Mouse (Mus musculus): Measurements from ENCODE around the gene 4933411K16Rik. TPM values are rescaled to one million over a fixed set of nuclear protein-coding genes. Genes with fewer than 3 reads are reported as not detected.

4933411K16Rik gene
- polyA plus RNA-seq (2014; fragmentation: Nextera tagmentation; extraction: Ambion mirVana): not detected in 2 replicates

- DNase-seq (ENCODE audit: low spot score) (no peak), ATAC-seq (ENCODE audit: insufficient read depth, low FRiP score, low TSS enrichment) (no peak)
- Histone ChIP-seq H3K4me1 (ENCODE audit: control insufficient read depth, insufficient read depth, low read length) (no peaks in the 10 kb centered on the region), H3K4me2 (ENCODE audit: low read depth) (no peak within 1 kb of the TSS), H3K9ac (ENCODE audit: low read length) (no peak within 1 kb of the TSS), H3K27ac (ENCODE audit: low read depth, low read length) (no peak within 1 kb of the TSS), H3K9me3 (ENCODE audit: control insufficient read depth, low read length) (no peaks in the 10 kb centered on the region), H3K4me3 (ENCODE audit: low read depth, low read length) (no peak within 1 kb of the TSS), H3K27me3 (ENCODE audit: control insufficient read depth, insufficient read depth, low read length) (no peaks in the 10 kb centered on the region), H3K36me3 (ENCODE audit: control insufficient read depth, insufficient read depth, low read length) (no peaks in the 10 kb centered on the region)
- WGBS: 80% methylated on average over 4 of the region's 4 CpGs
Measured at GRCm38 (mm10) chr19:42051948-42052347, at the start of gene 4933411K16Rik. TSS of gene 4933411K16Rik (plus strand) at chr19:42052248.

- Histone ChIP-seq H3K4me3 (ENCODE audit: low read depth, low read length) (no peak overlapping the region), H3K9me3 (ENCODE audit: control insufficient read depth, low read length) (no peaks in the 10 kb centered on the region), H3K4me1 (ENCODE audit: control insufficient read depth, insufficient read depth, low read length) (no peaks in the 10 kb centered on the region), H3K9ac (ENCODE audit: low read length) (no peak overlapping the region), H3K36me3 (ENCODE audit: control insufficient read depth, insufficient read depth, low read length) (no peaks in the 10 kb centered on the region), H3K4me2 (ENCODE audit: low read depth) (no peak overlapping the region), H3K27ac (ENCODE audit: low read depth, low read length) (no peak overlapping the region), H3K27me3 (ENCODE audit: control insufficient read depth, insufficient read depth, low read length) (no peaks in the 10 kb centered on the region)
- DNase-seq (ENCODE audit: low spot score) (no peak), ATAC-seq (ENCODE audit: insufficient read depth, low FRiP score, low TSS enrichment) (no peak)
- 84% methylated on average over 6 of the region's 6 CpGs for WGBS
Measured at GRCm38 (mm10) chr19:42004258-42004657, 47.8 kb upstream of the 4933411K16Rik start.

GRCm38 (mm10) chr19:42005616-42006015, 46.4 kb upstream of the 4933411K16Rik start:
- 79% methylated on average over 3 of the region's 3 CpGs for WGBS
- Histone ChIP-seq H3K4me3 (ENCODE audit: low read depth, low read length) (no peak overlapping the region), H3K9ac (ENCODE audit: low read length) (no peak overlapping the region), H3K4me2 (ENCODE audit: low read depth) (no peak overlapping the region), H3K27ac (ENCODE audit: low read depth, low read length) (no peak overlapping the region), H3K4me1 (ENCODE audit: control insufficient read depth, insufficient read depth, low read length) (no peaks in the 10 kb centered on the region), H3K9me3 (ENCODE audit: control insufficient read depth, low read length) (no peaks in the 10 kb centered on the region), H3K36me3 (ENCODE audit: control insufficient read depth, insufficient read depth, low read length) (no peaks in the 10 kb centered on the region), H3K27me3 (ENCODE audit: control insufficient read depth, insufficient read depth, low read length) (no peaks in the 10 kb centered on the region)
- ATAC-seq (ENCODE audit: insufficient read depth, low FRiP score, low TSS enrichment): no peak
- no peak for DNase-seq (ENCODE audit: low spot score)

- ATAC-seq (ENCODE audit: insufficient read depth, low FRiP score, low TSS enrichment) (no peak), DNase-seq (ENCODE audit: low spot score) (no peak)
- WGBS: 69% methylated on average over 8 of the region's 8 CpGs
- no peak overlapping the region for H3K9ac ChIP-seq (ENCODE audit: low read length)
- H3K27ac ChIP-seq (ENCODE audit: low read depth, low read length): no peak overlapping the region
- no peak overlapping the region for H3K4me3 ChIP-seq (ENCODE audit: low read depth, low read length)
- H3K36me3 ChIP-seq (ENCODE audit: control insufficient read depth, insufficient read depth, low read length): no peaks in the 10 kb centered on the region
- H3K4me2 ChIP-seq (ENCODE audit: low read depth): no peak overlapping the region
- H3K9me3 ChIP-seq (ENCODE audit: control insufficient read depth, low read length): no peaks in the 10 kb centered on the region
- no peaks in the 10 kb centered on the region for H3K27me3 ChIP-seq (ENCODE audit: control insufficient read depth, insufficient read depth, low read length)
- no peaks in the 10 kb centered on the region for H3K4me1 ChIP-seq (ENCODE audit: control insufficient read depth, insufficient read depth, low read length)
Measured at GRCm38 (mm10) chr19:42006568-42006967, 45.5 kb upstream of the 4933411K16Rik start.

- 60% methylated on average over 3 of the region's 3 CpGs for WGBS
- no peaks in the 10 kb centered on the region for H3K36me3 ChIP-seq (ENCODE audit: control insufficient read depth, insufficient read depth, low read length)
- no peak overlapping the region for H3K4me2 ChIP-seq (ENCODE audit: low read depth)
- no peaks in the 10 kb centered on the region for H3K4me1 ChIP-seq (ENCODE audit: control insufficient read depth, insufficient read depth, low read length)
- H3K4me3 ChIP-seq (ENCODE audit: low read depth, low read length): no peak overlapping the region
- no peak overlapping the region for H3K27ac ChIP-seq (ENCODE audit: low read depth, low read length)
- no peaks in the 10 kb centered on the region for H3K9me3 ChIP-seq (ENCODE audit: control insufficient read depth, low read length)
- DNase-seq (ENCODE audit: low spot score) (no peak), ATAC-seq (ENCODE audit: insufficient read depth, low FRiP score, low TSS enrichment) (no peak)
- no peaks in the 10 kb centered on the region for H3K27me3 ChIP-seq (ENCODE audit: control insufficient read depth, insufficient read depth, low read length)
- H3K9ac ChIP-seq (ENCODE audit: low read length): no peak overlapping the region
Measured at GRCm38 (mm10) chr19:42008586-42008985, 43.5 kb upstream of the 4933411K16Rik start.

GRCm38 (mm10) chr19:42009067-42009466, 43.0 kb upstream of the 4933411K16Rik start:
- no peaks in the 10 kb centered on the region for H3K9me3 ChIP-seq (ENCODE audit: control insufficient read depth, low read length)
- no peaks in the 10 kb centered on the region for H3K27me3 ChIP-seq (ENCODE audit: control insufficient read depth, insufficient read depth, low read length)
- ATAC-seq (ENCODE audit: insufficient read depth, low FRiP score, low TSS enrichment): no peak
- 65% methylated on average over 7 of the region's 7 CpGs for WGBS
- no peak overlapping the region for H3K9ac ChIP-seq (ENCODE audit: low read length)
- no peak overlapping the region for H3K4me2 ChIP-seq (ENCODE audit: low read depth)
- no peak overlapping the region for H3K27ac ChIP-seq (ENCODE audit: low read depth, low read length)
- no peak overlapping the region for H3K4me3 ChIP-seq (ENCODE audit: low read depth, low read length)
- H3K4me1 ChIP-seq (ENCODE audit: control insufficient read depth, insufficient read depth, low read length): no peaks in the 10 kb centered on the region
- H3K36me3 ChIP-seq (ENCODE audit: control insufficient read depth, insufficient read depth, low read length): no peaks in the 10 kb centered on the region
- DNase-seq (ENCODE audit: low spot score): no peak

- Histone ChIP-seq H3K36me3 (ENCODE audit: control insufficient read depth, insufficient read depth, low read length) (no peaks in the 10 kb centered on the region), H3K27ac (ENCODE audit: low read depth, low read length) (no peak overlapping the region), H3K9me3 (ENCODE audit: control insufficient read depth, low read length) (no peaks in the 10 kb centered on the region), H3K9ac (ENCODE audit: low read length) (no peak overlapping the region), H3K4me1 (ENCODE audit: control insufficient read depth, insufficient read depth, low read length) (no peaks in the 10 kb centered on the region), H3K27me3 (ENCODE audit: control insufficient read depth, insufficient read depth, low read length) (no peaks in the 10 kb centered on the region), H3K4me2 (ENCODE audit: low read depth) (no peak overlapping the region), H3K4me3 (ENCODE audit: low read depth, low read length) (no peak overlapping the region)
- no peak for DNase-seq (ENCODE audit: low spot score)
- ATAC-seq (ENCODE audit: insufficient read depth, low FRiP score, low TSS enrichment): no peak
- 67% methylated on average over 4 of the region's 4 CpGs for WGBS
Measured at GRCm38 (mm10) chr19:42010436-42010835, 41.6 kb upstream of the 4933411K16Rik start.

GRCm38 (mm10) chr19:42011123-42011522, 40.9 kb upstream of the 4933411K16Rik start:
- H3K4me3 ChIP-seq (ENCODE audit: low read depth, low read length): no peak overlapping the region
- no peaks in the 10 kb centered on the region for H3K9me3 ChIP-seq (ENCODE audit: control insufficient read depth, low read length)
- no peak overlapping the region for H3K4me2 ChIP-seq (ENCODE audit: low read depth)
- H3K27me3 ChIP-seq (ENCODE audit: control insufficient read depth, insufficient read depth, low read length): no peaks in the 10 kb centered on the region
- no peak overlapping the region for H3K27ac ChIP-seq (ENCODE audit: low read depth, low read length)
- no peaks in the 10 kb centered on the region for H3K4me1 ChIP-seq (ENCODE audit: control insufficient read depth, insufficient read depth, low read length)
- no peak overlapping the region for H3K9ac ChIP-seq (ENCODE audit: low read length)
- ATAC-seq (ENCODE audit: insufficient read depth, low FRiP score, low TSS enrichment) (no peak), DNase-seq (ENCODE audit: low spot score) (no peak)
- H3K36me3 ChIP-seq (ENCODE audit: control insufficient read depth, insufficient read depth, low read length): no peaks in the 10 kb centered on the region
- 81% methylated on average over 7 of the region's 7 CpGs for WGBS

- WGBS: 90% methylated on average over 3 of the region's 3 CpGs
- no peak for ATAC-seq (ENCODE audit: insufficient read depth, low FRiP score, low TSS enrichment)
- DNase-seq (ENCODE audit: low spot score): no peak
Measured at GRCm38 (mm10) chr19:42014231-42014825, 37.7 kb upstream of the 4933411K16Rik start.

More at GRCm38 (mm10) chr19:42014231-42014825, 37.7 kb upstream of the 4933411K16Rik start:
- H3K9ac ChIP-seq (ENCODE audit: low read length): no peak overlapping the region
- H3K36me3 ChIP-seq (ENCODE audit: control insufficient read depth, insufficient read depth, low read length): no peaks in the 10 kb centered on the region
- H3K27me3 ChIP-seq (ENCODE audit: control insufficient read depth, insufficient read depth, low read length): no peaks in the 10 kb centered on the region
- no peak overlapping the region for H3K4me2 ChIP-seq (ENCODE audit: low read depth)
- H3K9me3 ChIP-seq (ENCODE audit: control insufficient read depth, low read length): no peaks in the 10 kb centered on the region
- H3K4me3 ChIP-seq (ENCODE audit: low read depth, low read length): no peak overlapping the region
- no peaks in the 10 kb centered on the region for H3K4me1 ChIP-seq (ENCODE audit: control insufficient read depth, insufficient read depth, low read length)
- no peak overlapping the region for H3K27ac ChIP-seq (ENCODE audit: low read depth, low read length)
